Mouse (Mus musculus): ENCODE data around the gene Tpra1. TPM values are rescaled to one million over a fixed set of nuclear protein-coding genes. Genes with fewer than 3 reads are reported as not detected.

Tpra1 gene
- polyA plus RNA-seq, 1 experiment from 2014 or later = 47.8 TPM

DNA sequence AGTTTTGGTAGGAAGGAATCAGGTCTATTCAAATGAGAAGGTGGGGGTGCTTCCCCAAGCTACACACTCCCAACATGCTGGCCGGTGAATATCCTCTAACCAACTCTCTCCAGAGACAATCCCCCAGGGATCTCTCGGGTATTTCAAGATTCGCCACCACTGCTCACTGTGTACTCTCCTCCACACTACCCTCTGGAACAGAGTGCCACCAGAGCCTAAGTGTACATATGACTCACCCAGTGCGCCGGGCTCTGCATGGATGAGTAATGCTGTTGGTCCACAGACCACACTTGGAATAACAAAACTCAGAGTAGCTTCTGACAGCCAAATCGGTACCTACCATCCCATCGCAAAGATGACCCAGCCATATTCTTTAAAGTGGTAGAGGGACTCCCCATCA is 32.6 kb upstream of the Tpra1 start:
- Histone ChIP-seq H3K9ac (ENCODE audit: low read length) (no peak overlapping the region), H3K4me1 (ENCODE audit: control insufficient read depth, insufficient read depth, low read length) (0 out of 2 replicates have a peak, but pooled peaks cover 2% of the 10 kb centered on the region), H3K4me2 (ENCODE audit: low read depth, severe bottlenecking) (no peak overlapping the region), H3K4me3 (ENCODE audit: low read depth, low read length) (no peak overlapping the region), H3K9me3 (ENCODE audit: control insufficient read depth, low read length) (no peaks in the 10 kb centered on the region), H3K27ac (replicated peaks; ENCODE audit: low read depth, low read length) (no peak overlapping the region), H3K27me3 (ENCODE audit: control insufficient read depth, insufficient read depth, low read length) (peaks cover 4% of the 10 kb centered on the region; the same call in 1 of the 2 replicates), H3K36me3 (ENCODE audit: control insufficient read depth, insufficient read depth, low read length) (no peaks in the 10 kb centered on the region)
- WGBS = 94% methylated on average over 7 of the region's 7 CpGs
- no peak for ATAC-seq (ENCODE audit: insufficient number of reproducible peaks, low FRiP score, low TSS enrichment, low read depth)
- no peak for DNase-seq (ENCODE audit: low spot score)

DNA sequence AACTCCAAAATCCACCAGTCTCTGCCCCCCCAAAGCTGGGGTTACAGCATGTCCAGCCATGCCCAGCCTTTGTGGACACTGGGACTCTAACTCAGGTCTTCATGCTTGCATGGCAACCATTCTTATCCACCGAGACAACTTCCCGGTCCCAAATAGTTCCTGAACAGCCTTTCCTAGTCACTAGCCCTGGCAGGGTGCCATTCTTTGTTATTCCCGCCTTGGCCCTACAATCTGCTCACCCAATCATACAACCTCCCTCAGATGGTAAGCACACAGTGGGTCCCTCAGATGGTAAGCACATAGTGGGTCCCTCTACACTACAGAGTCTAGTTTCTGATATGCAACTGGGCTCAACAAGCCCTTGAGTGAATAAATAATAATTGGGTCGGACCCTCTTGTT is 31.5 kb upstream of the Tpra1 start:
- 77% methylated on average over 4 of the region's 4 CpGs for WGBS
- Histone ChIP-seq H3K27me3 (ENCODE audit: control insufficient read depth, insufficient read depth, low read length) (peaks cover 4% of the 10 kb centered on the region; the same call in 1 of the 2 replicates), H3K4me2 (ENCODE audit: low read depth, severe bottlenecking) (no peak overlapping the region), H3K4me1 (ENCODE audit: control insufficient read depth, insufficient read depth, low read length) (0 out of 2 replicates have a peak, but pooled peaks cover 2% of the 10 kb centered on the region), H3K36me3 (ENCODE audit: control insufficient read depth, insufficient read depth, low read length) (no peaks in the 10 kb centered on the region), H3K27ac (replicated peaks; ENCODE audit: low read depth, low read length) (no peak overlapping the region), H3K9ac (ENCODE audit: low read length) (no peak overlapping the region), H3K4me3 (ENCODE audit: low read depth, low read length) (no peak overlapping the region), H3K9me3 (ENCODE audit: control insufficient read depth, low read length) (no peaks in the 10 kb centered on the region)
- ATAC-seq (ENCODE audit: insufficient number of reproducible peaks, low FRiP score, low TSS enrichment, low read depth) (no peak), DNase-seq (ENCODE audit: low spot score) (no peak)

DNA sequence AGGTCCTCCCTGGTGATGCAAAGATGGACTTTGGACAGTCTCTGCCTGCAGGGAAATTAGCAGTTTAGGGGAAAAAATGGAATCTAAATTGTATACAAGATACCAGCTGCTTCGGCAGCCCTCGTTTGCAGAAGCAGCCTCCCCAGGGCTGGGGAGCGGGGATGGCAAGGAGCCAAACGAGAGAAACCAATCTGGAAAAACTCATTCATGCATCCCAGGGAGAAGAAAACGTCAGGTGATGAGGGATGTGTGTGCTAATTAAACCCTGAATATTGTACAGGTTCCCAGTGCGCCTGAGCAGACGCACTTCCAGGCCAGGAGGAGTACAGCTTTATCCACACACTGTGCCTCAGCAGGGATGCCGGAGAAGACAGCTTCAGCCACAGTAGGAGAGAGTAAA is 30.5 kb upstream of the Tpra1 start:
- no peak overlapping the region for H3K4me3 ChIP-seq (ENCODE audit: low read depth, low read length)
- ATAC-seq (ENCODE audit: insufficient number of reproducible peaks, low FRiP score, low TSS enrichment, low read depth) (no peak), DNase-seq (ENCODE audit: low spot score) (no peak)
- no peaks in the 10 kb centered on the region for H3K9me3 ChIP-seq (ENCODE audit: control insufficient read depth, low read length)
- H3K36me3 ChIP-seq (ENCODE audit: control insufficient read depth, insufficient read depth, low read length) = no peaks in the 10 kb centered on the region
- 0 out of 2 replicates have a peak, but pooled peaks cover 2% of the 10 kb centered on the region for H3K4me1 ChIP-seq (ENCODE audit: control insufficient read depth, insufficient read depth, low read length)
- 60% methylated on average over 8 of the region's 8 CpGs for WGBS
- H3K27me3 ChIP-seq (ENCODE audit: control insufficient read depth, insufficient read depth, low read length) = peaks cover 4% of the 10 kb centered on the region; the same call in 1 of the 2 replicates
- no peak overlapping the region for H3K4me2 ChIP-seq (ENCODE audit: low read depth, severe bottlenecking)
- H3K9ac ChIP-seq (ENCODE audit: low read length) = no peak overlapping the region
- H3K27ac ChIP-seq (replicated peaks; ENCODE audit: low read depth, low read length) = no peak overlapping the region

DNA sequence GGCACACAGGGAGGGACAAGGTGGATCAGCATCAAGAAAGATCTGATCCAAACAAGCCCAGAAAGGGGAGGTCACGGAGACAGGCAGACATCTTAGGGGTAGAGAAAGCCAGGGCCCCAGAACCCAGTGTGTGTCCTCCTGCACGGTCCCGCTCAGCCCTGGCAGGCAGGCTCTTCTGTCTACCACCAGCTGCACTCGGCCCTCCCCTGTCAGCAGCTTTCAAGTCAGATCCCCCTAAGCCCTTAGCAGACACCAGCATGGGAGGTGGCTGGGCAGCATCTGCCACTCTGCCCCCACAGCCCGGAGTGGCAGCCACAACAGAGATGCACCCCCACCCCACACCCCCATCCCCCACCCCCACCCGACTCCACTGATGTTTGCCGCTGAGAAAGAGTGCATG is 29.2 kb upstream of the Tpra1 start:
- H3K36me3 ChIP-seq (ENCODE audit: control insufficient read depth, insufficient read depth, low read length) = no peaks in the 10 kb centered on the region
- no peak overlapping the region; the same call in 1 of the 2 replicates for H3K4me2 ChIP-seq (ENCODE audit: low read depth, severe bottlenecking)
- H3K4me1 ChIP-seq (ENCODE audit: control insufficient read depth, insufficient read depth, low read length) = 0 out of 2 replicates have a peak, but pooled peaks cover 2% of the 10 kb centered on the region
- no peak overlapping the region for H3K27ac ChIP-seq (replicated peaks; ENCODE audit: low read depth, low read length)
- no peaks in the 10 kb centered on the region for H3K9me3 ChIP-seq (ENCODE audit: control insufficient read depth, low read length)
- DNase-seq (ENCODE audit: low spot score) = no peak
- no peak for ATAC-seq (ENCODE audit: insufficient number of reproducible peaks, low FRiP score, low TSS enrichment, low read depth)
- no peak overlapping the region for H3K4me3 ChIP-seq (ENCODE audit: low read depth, low read length)
- 32% methylated on average over 7 of the region's 7 CpGs for WGBS
- H3K9ac ChIP-seq (ENCODE audit: low read length) = no peak overlapping the region
- H3K27me3 ChIP-seq (ENCODE audit: control insufficient read depth, insufficient read depth, low read length) = peaks cover 4% of the 10 kb centered on the region; the same call in 1 of the 2 replicates

DNA sequence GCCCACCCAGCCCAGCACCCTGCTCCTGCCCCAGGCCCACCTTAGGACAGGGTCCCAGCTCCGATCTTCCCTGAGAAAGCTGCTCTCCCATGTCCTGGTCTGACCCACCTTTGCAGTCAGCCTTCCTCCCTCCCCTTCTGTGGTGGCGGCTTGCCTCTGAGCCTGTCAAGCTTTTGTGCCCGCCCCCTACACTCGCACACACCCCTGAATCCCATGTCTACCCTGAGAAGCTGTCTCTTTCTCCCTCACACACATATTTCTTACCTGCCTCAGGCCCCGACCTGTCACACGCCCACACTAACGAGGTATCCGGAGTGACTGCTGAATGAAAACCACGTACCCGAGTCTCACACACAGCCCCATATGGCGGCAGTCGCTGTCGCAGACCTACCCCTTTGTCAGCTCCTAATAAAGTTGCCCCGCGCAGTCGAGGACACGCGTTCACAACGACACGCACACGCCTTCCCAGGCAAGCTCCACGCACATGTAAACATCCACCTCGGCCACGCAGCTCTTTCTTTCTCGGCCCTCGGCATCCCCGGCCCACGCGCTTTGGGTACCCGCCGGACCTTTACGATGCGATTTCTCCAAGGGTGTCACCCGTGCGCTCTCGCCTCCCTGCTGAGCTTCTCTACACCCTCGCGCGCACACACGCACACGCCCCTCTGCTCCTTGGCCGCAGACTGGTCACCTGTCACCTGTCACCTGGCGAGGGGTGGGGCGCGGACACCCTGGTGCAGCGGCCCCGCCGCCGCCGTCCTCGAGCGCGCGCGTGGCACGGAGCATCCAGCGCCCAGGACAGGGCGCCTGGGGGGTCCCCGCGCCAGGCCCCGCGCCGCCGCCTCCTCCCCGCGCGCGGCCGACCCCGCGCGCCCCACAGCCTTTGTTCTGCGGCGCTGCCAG is 27.8 kb upstream of the Tpra1 start:
- WGBS = 3% methylated on average over 70 of the region's 74 CpGs
- Histone ChIP-seq H3K27me3 (ENCODE audit: control insufficient read depth, insufficient read depth, low read length) (peaks cover 4% of the 10 kb centered on the region; the same call in 1 of the 2 replicates), H3K4me3 (ENCODE audit: low read depth, low read length) (peak overlapping the region; percentile 62), H3K9me3 (ENCODE audit: control insufficient read depth, low read length) (no peaks in the 10 kb centered on the region), H3K36me3 (ENCODE audit: control insufficient read depth, insufficient read depth, low read length) (no peaks in the 10 kb centered on the region), H3K27ac (replicated peaks; ENCODE audit: low read depth, low read length) (no peak overlapping the region), H3K4me1 (ENCODE audit: control insufficient read depth, insufficient read depth, low read length) (0 out of 2 replicates have a peak, but pooled peaks cover 2% of the 10 kb centered on the region), H3K9ac (ENCODE audit: low read length) (peak overlapping the region; percentile 85), H3K4me2 (ENCODE audit: low read depth, severe bottlenecking) (peak overlapping the region; percentile 90)
- DNase-seq (ENCODE audit: low spot score) = peak; percentile 53
- peak; percentile 63 for ATAC-seq (ENCODE audit: insufficient number of reproducible peaks, low FRiP score, low TSS enrichment, low read depth)

DNA sequence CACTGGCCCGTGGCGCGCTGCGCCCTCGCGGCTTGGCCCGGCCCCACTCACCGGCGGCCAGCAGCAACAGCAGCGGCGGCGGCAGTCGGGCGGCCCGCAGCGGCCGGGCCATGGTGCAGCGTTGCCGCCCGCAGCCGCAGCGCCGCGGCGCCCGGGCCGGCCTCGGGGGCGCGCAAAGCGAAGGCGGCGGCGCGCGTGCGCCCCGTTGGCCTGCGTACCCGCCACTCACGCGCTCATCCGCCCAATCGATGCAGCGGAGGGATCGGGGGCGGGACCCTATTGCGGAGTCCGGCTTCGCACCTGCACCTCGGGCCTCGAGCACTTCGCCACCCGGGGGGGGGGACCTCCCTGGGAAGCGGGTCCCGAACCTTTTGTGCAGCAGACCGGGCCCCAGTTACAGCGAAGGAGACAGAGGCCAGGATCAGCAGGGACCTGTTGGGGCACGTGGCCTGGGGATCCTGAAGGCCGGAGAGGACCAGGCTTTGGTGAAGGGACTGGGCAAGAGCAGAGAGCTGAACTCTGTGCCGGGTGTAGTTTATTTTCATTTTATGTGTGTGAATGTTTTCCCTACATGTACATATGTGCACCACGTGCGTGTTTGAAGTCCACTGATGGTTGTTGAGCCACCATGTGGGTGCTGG is 27.1 kb upstream of the Tpra1 start, which contains the start of gene Podxl2:
TSS of gene Podxl2 (minus strand) at position 177 of the 641 bp plus-strand sequence.
- peak; percentile 86 for DNase-seq (ENCODE audit: low spot score)
- peak within 1 kb of the TSS; percentile 62 for H3K4me3 ChIP-seq (ENCODE audit: low read depth, low read length)
- H3K4me2 ChIP-seq (ENCODE audit: low read depth, severe bottlenecking) = peak within 1 kb of the TSS; percentile 90
- peak; percentile 65 for ATAC-seq (ENCODE audit: insufficient number of reproducible peaks, low FRiP score, low TSS enrichment, low read depth)
- H3K9me3 ChIP-seq (ENCODE audit: control insufficient read depth, low read length) = no peaks in the 10 kb centered on the region
- 5% methylated on average over 43 of the region's 63 CpGs for WGBS
- peak within 1 kb of the TSS; percentile 85 for H3K9ac ChIP-seq (ENCODE audit: low read length)
- 0 out of 2 replicates have a peak, but pooled peaks cover 2% of the 10 kb centered on the region for H3K4me1 ChIP-seq (ENCODE audit: control insufficient read depth, insufficient read depth, low read length)
- no peaks in the 10 kb centered on the region for H3K36me3 ChIP-seq (ENCODE audit: control insufficient read depth, insufficient read depth, low read length)
- H3K27ac ChIP-seq (replicated peaks; ENCODE audit: low read depth, low read length) = no peak within 1 kb of the TSS
- peaks cover 4% of the 10 kb centered on the region; the same call in 1 of the 2 replicates for H3K27me3 ChIP-seq (ENCODE audit: control insufficient read depth, insufficient read depth, low read length)

DNA sequence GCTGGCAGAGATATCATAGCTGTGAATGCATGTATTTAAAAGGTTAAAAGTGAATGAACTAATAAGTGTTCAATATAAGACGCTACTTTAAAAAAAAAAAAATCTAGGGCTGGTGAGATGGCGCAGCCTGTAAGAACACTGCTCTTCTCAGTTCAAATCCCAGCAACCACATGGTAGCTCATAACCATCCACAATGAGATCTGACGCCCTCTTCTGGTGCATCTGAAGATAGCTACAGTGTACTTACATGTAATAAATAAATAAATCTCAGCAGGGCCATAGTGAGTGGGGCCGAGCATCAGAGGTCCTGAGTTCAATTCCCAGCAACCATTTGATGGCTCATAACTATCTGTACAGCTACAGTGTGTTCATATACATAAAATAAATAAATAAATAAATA is 22.6 kb upstream of the Tpra1 start:
- WGBS = 64% methylated on average over 4 of the region's 4 CpGs
- no peak overlapping the region for H3K4me3 ChIP-seq (ENCODE audit: low read depth, low read length)
- no peak overlapping the region for H3K4me2 ChIP-seq (ENCODE audit: low read depth, severe bottlenecking)
- no peak for ATAC-seq (ENCODE audit: insufficient number of reproducible peaks, low FRiP score, low TSS enrichment, low read depth)
- H3K27me3 ChIP-seq (ENCODE audit: control insufficient read depth, insufficient read depth, low read length) = no peaks in the 10 kb centered on the region
- H3K9ac ChIP-seq (ENCODE audit: low read length) = no peak overlapping the region
- DNase-seq (ENCODE audit: low spot score) = no peak
- no peaks in the 10 kb centered on the region for H3K4me1 ChIP-seq (ENCODE audit: control insufficient read depth, insufficient read depth, low read length)
- H3K9me3 ChIP-seq (ENCODE audit: control insufficient read depth, low read length) = no peaks in the 10 kb centered on the region
- peaks cover 13% of the 10 kb centered on the region for H3K36me3 ChIP-seq (ENCODE audit: control insufficient read depth, insufficient read depth, low read length)
- no peak overlapping the region for H3K27ac ChIP-seq (replicated peaks; ENCODE audit: low read depth, low read length)

DNA sequence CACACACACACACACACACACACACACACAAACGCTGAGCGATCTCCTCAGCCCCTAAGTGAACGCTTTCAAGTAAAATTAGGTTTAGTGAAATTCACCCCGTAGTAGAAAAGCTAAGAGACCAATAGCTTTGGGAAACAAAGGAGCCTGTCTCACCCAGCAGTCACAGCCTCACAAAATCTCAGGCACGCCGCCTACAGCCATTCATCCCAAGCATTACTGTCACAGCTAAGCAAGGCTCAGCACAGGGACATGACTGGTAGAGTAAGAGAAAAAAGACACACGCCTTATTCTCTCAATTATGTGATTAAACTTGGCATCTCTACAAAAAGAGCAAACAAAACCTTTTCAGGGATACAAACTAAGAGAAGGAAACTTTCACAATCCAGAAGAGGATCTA is 20.7 kb upstream of the Tpra1 start:
- Histone ChIP-seq H3K4me2 (ENCODE audit: low read depth, severe bottlenecking) (no peak overlapping the region), H3K4me1 (ENCODE audit: control insufficient read depth, insufficient read depth, low read length) (no peaks in the 10 kb centered on the region), H3K4me3 (ENCODE audit: low read depth, low read length) (no peak overlapping the region), H3K36me3 (ENCODE audit: control insufficient read depth, insufficient read depth, low read length) (peaks cover 24% of the 10 kb centered on the region), H3K9me3 (ENCODE audit: control insufficient read depth, low read length) (no peaks in the 10 kb centered on the region), H3K9ac (ENCODE audit: low read length) (no peak overlapping the region), H3K27me3 (ENCODE audit: control insufficient read depth, insufficient read depth, low read length) (no peaks in the 10 kb centered on the region), H3K27ac (replicated peaks; ENCODE audit: low read depth, low read length) (no peak overlapping the region)
- DNase-seq (ENCODE audit: low spot score) (no peak), ATAC-seq (ENCODE audit: insufficient number of reproducible peaks, low FRiP score, low TSS enrichment, low read depth) (no peak)
- 92% methylated on average over 7 of the region's 7 CpGs for WGBS
